Mouse (Mus musculus): ENCODE measurements around the gene Lama4. TPM values are rescaled to one million over a fixed set of nuclear protein-coding genes. Genes with fewer than 3 reads are reported as not detected.

Gene Lama4
- polyA plus RNA-seq, 1 experiment, result 6.3 TPM

- H3K4me1 ChIP-seq (ENCODE audit: control insufficient read depth, insufficient read depth, low read length), result no peaks in the 10 kb centered on the region
- TF ChIP-seq CTCF (IDR thresholded peaks at IDR 0.05; ENCODE audit: extremely low read depth, insufficient read depth, low read length) (0 out of 2 replicates have a peak, but pooled peaks have one; percentile 11), POLR2A (IDR thresholded peaks at IDR 0.05; ENCODE audit: extremely low read depth, insufficient read depth, low read length) (no peak)
- H3K27ac ChIP-seq (ENCODE audit: insufficient read depth, low read length), result no peak overlapping the region
- no peak overlapping the region for H3K4me3 ChIP-seq (ENCODE audit: insufficient read depth, low read length)
Measured at GRCm38 (mm10) chr10:39121412-39121811, 156.1 kb downstream of the Lama4 start.

GRCm38 (mm10) chr10:39133462-39134310, 168.4 kb downstream of the Lama4 start, which contains the start of the genes Fam229b and Tube1:
Gene Fam229b (minus strand): TSS chr10:39133914.
Gene Tube1 (plus strand): TSS chr10:39133976.
- peak within 1 kb of the TSS; percentile 38 for H3K4me3 ChIP-seq (ENCODE audit: insufficient read depth, low read length)
- TF ChIP-seq POLR2A (IDR thresholded peaks at IDR 0.05; ENCODE audit: extremely low read depth, insufficient read depth, low read length) (peak; percentile 96), CTCF (IDR thresholded peaks at IDR 0.05; ENCODE audit: extremely low read depth, insufficient read depth, low read length) (no peak)
- H3K27ac ChIP-seq (ENCODE audit: insufficient read depth, low read length), result peak within 1 kb of the TSS; percentile 8; the same call in 1 of the 2 replicates
- no peaks in the 10 kb centered on the region for H3K4me1 ChIP-seq (ENCODE audit: control insufficient read depth, insufficient read depth, low read length)

- no peak overlapping the region for H3K4me3 ChIP-seq (ENCODE audit: insufficient read depth, low read length)
- TF ChIP-seq CTCF (IDR thresholded peaks at IDR 0.05; ENCODE audit: extremely low read depth, insufficient read depth, low read length), result no peak
- no peak for TF ChIP-seq POLR2A (IDR thresholded peaks at IDR 0.05; ENCODE audit: extremely low read depth, insufficient read depth, low read length)
- no peak overlapping the region for H3K27ac ChIP-seq (ENCODE audit: insufficient read depth, low read length)
- H3K4me1 ChIP-seq (ENCODE audit: control insufficient read depth, insufficient read depth, low read length), result no peaks in the 10 kb centered on the region
Measured at GRCm38 (mm10) chr10:39137766-39138165, 172.5 kb downstream of the Lama4 start.

- TF ChIP-seq CTCF (IDR thresholded peaks at IDR 0.05; ENCODE audit: extremely low read depth, insufficient read depth, low read length), result no peak
- TF ChIP-seq POLR2A (IDR thresholded peaks at IDR 0.05; ENCODE audit: extremely low read depth, insufficient read depth, low read length), result no peak
- Histone ChIP-seq H3K4me3 (ENCODE audit: insufficient read depth, low read length) (no peak overlapping the region), H3K27ac (ENCODE audit: insufficient read depth, low read length) (no peak overlapping the region), H3K4me1 (ENCODE audit: control insufficient read depth, insufficient read depth, low read length) (no peaks in the 10 kb centered on the region)
Measured at GRCm38 (mm10) chr10:39138761-39139160, 173.4 kb downstream of the Lama4 start.

- no peak for TF ChIP-seq POLR2A (IDR thresholded peaks at IDR 0.05; ENCODE audit: extremely low read depth, insufficient read depth, low read length)
- TF ChIP-seq CTCF (IDR thresholded peaks at IDR 0.05; ENCODE audit: extremely low read depth, insufficient read depth, low read length), result no peak
- H3K4me3 ChIP-seq (ENCODE audit: insufficient read depth, low read length), result no peak overlapping the region
- H3K27ac ChIP-seq (ENCODE audit: insufficient read depth, low read length), result no peak overlapping the region
- H3K4me1 ChIP-seq (ENCODE audit: control insufficient read depth, insufficient read depth, low read length), result no peaks in the 10 kb centered on the region
Measured at GRCm38 (mm10) chr10:39140843-39141242, 175.5 kb downstream of the Lama4 start.

- no peak for TF ChIP-seq POLR2A (IDR thresholded peaks at IDR 0.05; ENCODE audit: extremely low read depth, insufficient read depth, low read length)
- TF ChIP-seq CTCF (IDR thresholded peaks at IDR 0.05; ENCODE audit: extremely low read depth, insufficient read depth, low read length), result no peak
- Histone ChIP-seq H3K27ac (ENCODE audit: insufficient read depth, low read length) (no peak overlapping the region), H3K4me1 (ENCODE audit: control insufficient read depth, insufficient read depth, low read length) (no peaks in the 10 kb centered on the region), H3K4me3 (ENCODE audit: insufficient read depth, low read length) (no peak overlapping the region)
Measured at GRCm38 (mm10) chr10:39141401-39141800, 176.1 kb downstream of the Lama4 start.

GRCm38 (mm10) chr10:39142216-39142615, 176.9 kb downstream of the Lama4 start:
- no peak overlapping the region for H3K27ac ChIP-seq (ENCODE audit: insufficient read depth, low read length)
- H3K4me3 ChIP-seq (ENCODE audit: insufficient read depth, low read length), result no peak overlapping the region
- no peaks in the 10 kb centered on the region for H3K4me1 ChIP-seq (ENCODE audit: control insufficient read depth, insufficient read depth, low read length)
- TF ChIP-seq CTCF (IDR thresholded peaks at IDR 0.05; ENCODE audit: extremely low read depth, insufficient read depth, low read length), result no peak
- no peak for TF ChIP-seq POLR2A (IDR thresholded peaks at IDR 0.05; ENCODE audit: extremely low read depth, insufficient read depth, low read length)

- no peak overlapping the region for H3K4me3 ChIP-seq (ENCODE audit: insufficient read depth, low read length)
- no peaks in the 10 kb centered on the region for H3K4me1 ChIP-seq (ENCODE audit: control insufficient read depth, insufficient read depth, low read length)
- H3K27ac ChIP-seq (ENCODE audit: insufficient read depth, low read length), result no peak overlapping the region
- TF ChIP-seq POLR2A (IDR thresholded peaks at IDR 0.05; ENCODE audit: extremely low read depth, insufficient read depth, low read length), result no peak
- no peak for TF ChIP-seq CTCF (IDR thresholded peaks at IDR 0.05; ENCODE audit: extremely low read depth, insufficient read depth, low read length)
Measured at GRCm38 (mm10) chr10:39156719-39157118, 191.4 kb downstream of the Lama4 start.

GRCm38 (mm10) chr10:39157321-39157720, 192.0 kb downstream of the Lama4 start:
- Histone ChIP-seq H3K4me1 (ENCODE audit: control insufficient read depth, insufficient read depth, low read length) (no peaks in the 10 kb centered on the region), H3K27ac (ENCODE audit: insufficient read depth, low read length) (no peak overlapping the region), H3K4me3 (ENCODE audit: insufficient read depth, low read length) (no peak overlapping the region)
- TF ChIP-seq POLR2A (IDR thresholded peaks at IDR 0.05; ENCODE audit: extremely low read depth, insufficient read depth, low read length) (no peak), CTCF (IDR thresholded peaks at IDR 0.05; ENCODE audit: extremely low read depth, insufficient read depth, low read length) (no peak)

GRCm38 (mm10) chr10:39158306-39158705, 193.0 kb downstream of the Lama4 start:
- Histone ChIP-seq H3K4me3 (ENCODE audit: insufficient read depth, low read length) (no peak overlapping the region), H3K4me1 (ENCODE audit: control insufficient read depth, insufficient read depth, low read length) (no peaks in the 10 kb centered on the region), H3K27ac (ENCODE audit: insufficient read depth, low read length) (no peak overlapping the region)
- TF ChIP-seq POLR2A (IDR thresholded peaks at IDR 0.05; ENCODE audit: extremely low read depth, insufficient read depth, low read length) (no peak), CTCF (IDR thresholded peaks at IDR 0.05; ENCODE audit: extremely low read depth, insufficient read depth, low read length) (no peak)

Other genes with a start within 250 kb of the Lama4 start
- gene Rfpl4b, start 143.7 kb upstream of the Lama4 start, polyA plus RNA-seq (2012; rRNA removed), result not detected in 2 replicates
- gene Fam229b, start 168.4 kb downstream of the Lama4 start, polyA plus RNA-seq (2012; rRNA removed), result 29.8 and 30.1 TPM in 2 replicates
- 3.8 and 3.9 TPM in 2 replicates for gene Tube1, start 168.5 kb downstream of the Lama4 start, polyA plus RNA-seq (2012; rRNA removed)
- 0.17 and 0.36 TPM in 2 replicates for gene Ccn6, start 198.3 kb downstream of the Lama4 start, polyA plus RNA-seq (2012; rRNA removed)